Mouse (Mus musculus) heart, adult 2 months (tissue): ENCODE measurements at regions not wholly inside any gene's neighbourhood (a gene's known extent, or its start where the extent isn't known, plus 50 kb on each side); places are given as distances from the start of the nearest gene placed in this dataset.

Experiments
- DNase-seq, 2 experiments: peaks; one replicate each; pipeline ENCODE4 v3.0.0; 2021
- H3K27ac ChIP-seq: fragments of 200-600 bp; 2 replicates; pipeline ENCODE4 v1.8.1; 2022
- H3K27me3 ChIP-seq: fragments of 200-500 bp; 2 replicates; pipeline ENCODE4 v1.6.1; 2012; ENCODE audit warnings: mild to moderate bottlenecking, low read length, inconsistent platforms, mixed read lengths; ENCODE audit not compliant: control insufficient read depth, insufficient read depth
- H3K36me3 ChIP-seq: fragments of 200-500 bp; 2 replicates; pipeline ENCODE4 v1.6.1; 2012; ENCODE audit warnings: low read length, inconsistent platforms; ENCODE audit not compliant: control insufficient read depth, insufficient read depth
- H3K4me1 ChIP-seq: fragments of 200-500 bp; 2 replicates; pipeline ENCODE4 v1.6.1; 2011; ENCODE audit warnings: low read length; ENCODE audit not compliant: control insufficient read depth, insufficient read depth
- H3K4me3 ChIP-seq: fragments of 200-600 bp; 2 replicates; pipeline ENCODE4 v1.8.1; 2022
- H3K79me2 ChIP-seq: fragments of 200-500 bp; replicated peaks from 2 replicates; pipeline ENCODE4 v1.6.1; 2012; ENCODE audit warnings: mild to moderate bottlenecking, inconsistent platforms, low read length, moderate library complexity, mixed read lengths; ENCODE audit not compliant: control insufficient read depth, insufficient read depth
- H3K9ac ChIP-seq: fragments of 200-500 bp; 2 replicates; pipeline ENCODE4 v1.6.1; 2012; ENCODE audit warnings: low read depth, mild to moderate bottlenecking, control low read depth, inconsistent platforms, low read length, mixed read lengths
- CTCF ChIP-seq: fragments of 200-600 bp; IDR thresholded peaks from 2 replicates; pipeline ENCODE4 v1.8.1; 2022; ENCODE audit warnings: antibody characterized with exemption, mild to moderate bottlenecking, moderate library complexity
- EP300 ChIP-seq: fragments of 200-500 bp; IDR thresholded peaks from 2 replicates; pipeline ENCODE4 v1.6.1; 2011; ENCODE audit warnings: low read depth, low read length, control low read depth; ENCODE audit not compliant: insufficient read depth
- POLR2A ChIP-seq: fragments of 200-500 bp; IDR thresholded peaks from 2 replicates; pipeline ENCODE4 v1.6.1; 2011; ENCODE audit warnings: mild to moderate bottlenecking, low read depth, low read length, control low read depth; ENCODE audit not compliant: insufficient read depth
- WGBS: fragments of 180-500 bp; shearing (Covaris S2); methylation state at CpG from one replicate; pipeline ENCODE4 v1.1.7; 2018; 5-methylcytosine and 5-hydroxymethylcytosine counted together
- intact Hi-C: fragments of 180-260 bp; cut with DNase I; formaldehyde crosslinking; loops from one replicate; pipeline ENCODE4 v1.15.1; 2025

DNA sequence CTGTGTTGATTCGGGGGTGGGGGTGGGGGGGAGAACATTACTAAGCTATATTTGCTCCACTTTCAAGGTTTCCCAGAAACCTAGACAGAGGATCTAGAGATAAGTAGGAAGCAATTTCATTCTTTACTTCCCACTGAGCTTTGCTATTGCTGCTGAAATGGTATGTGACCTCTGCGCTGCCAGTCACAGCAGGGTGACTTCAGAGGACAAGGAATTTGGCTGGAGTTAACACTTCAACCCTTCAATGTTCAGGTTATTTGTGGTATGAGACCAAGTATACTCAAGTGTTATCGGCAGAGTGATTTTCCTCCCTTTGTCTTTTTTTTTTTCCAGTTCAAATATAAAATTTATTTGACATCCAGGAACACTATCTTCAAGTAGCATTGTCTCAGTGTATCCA is 128.3 kb downstream of the 1700017N19Rik start:
- H3K4me3 ChIP-seq: no peak overlapping the region
- no peaks in the 10 kb centered on the region for H3K4me1 ChIP-seq
- intact Hi-C loops: no loop called here
- H3K27me3 ChIP-seq: no peaks in the 10 kb centered on the region
- no peaks in the 10 kb centered on the region for H3K36me3 ChIP-seq
- TF ChIP-seq POLR2A: no peak
- no peak for TF ChIP-seq CTCF
- TF ChIP-seq EP300: no peak
- H3K27ac ChIP-seq: no peak overlapping the region
- H3K9ac ChIP-seq: no peak overlapping the region
- no peaks in the 10 kb centered on the region for H3K79me2 ChIP-seq
- 29% methylated on average over 3 of the region's 3 CpGs for WGBS
- DNase-seq: no peak

DNA sequence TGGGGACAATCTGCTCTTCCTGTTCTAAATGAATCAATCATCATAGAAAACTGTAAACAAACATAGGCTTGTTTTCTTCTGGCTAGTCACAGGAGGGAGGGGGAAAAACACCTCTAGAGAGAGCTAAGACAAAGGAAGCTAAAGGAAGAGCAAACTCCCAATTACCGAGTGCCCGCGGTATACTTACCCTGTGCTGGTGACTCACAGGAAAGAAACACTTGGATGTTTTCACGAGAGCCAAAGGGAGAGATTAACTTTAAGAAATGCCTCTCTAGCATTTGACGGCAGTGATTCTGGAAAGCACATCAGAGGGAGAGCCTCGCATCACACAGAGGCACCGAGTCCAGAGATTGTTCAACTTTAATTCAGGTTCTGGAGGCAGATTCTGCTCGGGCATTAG is 151.0 kb downstream of the 1700017N19Rik start:
- no peaks in the 10 kb centered on the region for H3K4me1 ChIP-seq
- H3K79me2 ChIP-seq: no peaks in the 10 kb centered on the region
- H3K27me3 ChIP-seq: no peaks in the 10 kb centered on the region
- H3K4me3 ChIP-seq: no peak overlapping the region
- TF ChIP-seq CTCF (no peak), EP300 (no peak), POLR2A (no peak)
- no peaks in the 10 kb centered on the region for H3K36me3 ChIP-seq
- H3K27ac ChIP-seq: no peak overlapping the region
- intact Hi-C loops: no loop called here
- WGBS: 31% methylated on average over 8 of the region's 8 CpGs
- H3K9ac ChIP-seq: no peak overlapping the region
- DNase-seq: no peak

GRCm38 (mm10) chr10:100742065-100742464 is 151.8 kb downstream of the 1700017N19Rik start:
- 7% methylated on average over 7 of the region's 7 CpGs for WGBS
- Histone ChIP-seq H3K4me3 (no peak overlapping the region), H3K27me3 (no peaks in the 10 kb centered on the region), H3K4me1 (no peaks in the 10 kb centered on the region), H3K9ac (no peak overlapping the region), H3K36me3 (no peaks in the 10 kb centered on the region), H3K27ac (no peak overlapping the region), H3K79me2 (no peaks in the 10 kb centered on the region)
- intact Hi-C loops: no loop called here
- TF ChIP-seq POLR2A (no peak), CTCF (peak; percentile 90), EP300 (no peak)
- peak; percentile 5 to 30 for DNase-seq

DNA sequence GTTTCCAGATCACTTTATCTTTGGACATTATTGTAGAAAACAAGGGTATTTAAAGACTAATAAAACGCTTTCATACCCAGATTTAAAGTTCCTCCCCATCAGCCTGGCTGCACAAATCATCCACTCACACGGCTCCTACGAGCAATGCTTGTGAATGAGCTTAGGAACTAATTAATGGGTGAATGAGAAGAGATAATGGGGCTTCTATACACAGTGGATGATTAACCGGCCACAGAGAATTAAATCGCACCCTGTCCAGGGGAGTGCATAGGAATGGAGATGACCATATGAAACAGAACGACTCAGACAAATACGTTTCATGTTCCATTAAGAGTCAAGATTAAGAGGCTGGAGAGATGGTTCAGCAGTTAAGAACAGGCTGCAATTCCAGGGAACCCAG is 155.9 kb downstream of the 1700017N19Rik start:
- Histone ChIP-seq H3K36me3 (no peaks in the 10 kb centered on the region), H3K79me2 (no peaks in the 10 kb centered on the region), H3K27ac (no peak overlapping the region), H3K9ac (no peak overlapping the region), H3K4me1 (no peaks in the 10 kb centered on the region), H3K4me3 (no peak overlapping the region), H3K27me3 (no peaks in the 10 kb centered on the region)
- intact Hi-C loops: no loop called here
- no peak for DNase-seq
- no peak for TF ChIP-seq CTCF
- TF ChIP-seq EP300: no peak
- TF ChIP-seq POLR2A: no peak
- 83% methylated on average over 7 of the region's 7 CpGs for WGBS

DNA sequence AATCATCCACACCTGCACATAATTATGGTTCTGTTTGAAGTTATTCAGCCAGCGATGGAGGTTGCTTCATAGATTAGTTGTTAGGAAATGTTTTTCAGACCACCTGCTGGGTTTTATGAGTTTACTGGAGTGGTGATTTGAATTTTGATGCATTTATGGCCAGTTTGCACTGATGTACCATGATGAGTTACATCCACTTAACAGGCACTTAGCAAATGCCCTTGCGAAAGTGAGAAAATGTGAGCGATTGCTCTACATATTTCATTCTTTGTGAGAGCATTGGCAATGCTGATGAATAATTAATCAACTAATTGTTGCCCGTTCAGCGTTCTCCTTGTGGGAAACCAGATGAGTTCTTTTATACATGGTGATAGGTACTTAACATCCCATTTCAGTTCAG is 164.7 kb downstream of the 1700017N19Rik start:
- Histone ChIP-seq H3K4me1 (no peaks in the 10 kb centered on the region), H3K9ac (no peak overlapping the region), H3K27ac (no peak overlapping the region), H3K36me3 (no peaks in the 10 kb centered on the region), H3K27me3 (no peaks in the 10 kb centered on the region), H3K79me2 (no peaks in the 10 kb centered on the region), H3K4me3 (no peak overlapping the region)
- WGBS: 95% methylated on average over 5 of the region's 5 CpGs
- intact Hi-C loops: no loop called here
- TF ChIP-seq CTCF (no peak), EP300 (no peak), POLR2A (no peak)
- DNase-seq: no peak

DNA sequence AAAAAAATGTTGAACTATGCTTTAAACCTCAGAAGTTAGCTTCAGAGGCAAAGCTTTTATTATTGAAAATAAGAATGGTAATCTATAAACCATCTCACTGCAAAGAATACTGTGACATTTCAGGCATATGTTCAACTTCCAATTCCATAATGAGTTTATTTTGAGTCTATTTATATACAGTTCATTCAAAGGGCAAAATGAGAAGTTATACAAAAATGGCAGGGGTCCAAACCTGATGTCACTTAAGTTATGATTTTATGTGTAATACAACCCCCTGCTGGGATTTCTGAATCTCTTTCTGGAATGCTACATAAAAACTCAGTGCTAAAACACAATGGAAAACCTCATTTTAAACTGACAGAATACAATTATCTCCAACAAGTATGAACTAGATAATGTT is 184.0 kb downstream of the 1700017N19Rik start:
- no peaks in the 10 kb centered on the region for H3K27me3 ChIP-seq

GRCm38 (mm10) chr10:100792166-100792565 is 201.9 kb downstream of the 1700017N19Rik start:
- intact Hi-C loops: no loop called here
- Histone ChIP-seq H3K27ac (no peak overlapping the region), H3K9ac (no peak overlapping the region), H3K4me1 (no peaks in the 10 kb centered on the region), H3K79me2 (no peaks in the 10 kb centered on the region), H3K27me3 (no peaks in the 10 kb centered on the region), H3K4me3 (no peak overlapping the region), H3K36me3 (no peaks in the 10 kb centered on the region)
- no peak for DNase-seq
- WGBS: 73% methylated on average over 3 of the region's 3 CpGs
- TF ChIP-seq CTCF (no peak), EP300 (no peak), POLR2A (no peak)

More for the DNA sequence above, 184.0 kb downstream of the 1700017N19Rik start:
- H3K79me2 ChIP-seq: no peaks in the 10 kb centered on the region
- no peaks in the 10 kb centered on the region for H3K4me1 ChIP-seq
- intact Hi-C loops: no loop called here
- no peak overlapping the region for H3K27ac ChIP-seq
- no peak overlapping the region for H3K9ac ChIP-seq
- no peak for DNase-seq
- H3K36me3 ChIP-seq: no peaks in the 10 kb centered on the region
- no peak overlapping the region for H3K4me3 ChIP-seq
- TF ChIP-seq EP300 (no peak), POLR2A (no peak), CTCF (no peak)
